Mouse (Mus musculus) liver, embryonic 14.5 days (tissue): Measurements from ENCODE around the gene Mcm9. TPM values are rescaled to one million over a fixed set of nuclear protein-coding genes. Genes with fewer than 3 reads are reported as not detected.

ENCODE experiments used
- ATAC-seq: fragments of 200-750 bp; cut with Nextera tagmentation; 2 replicates; pipeline ENCODE4 v1.8.0; 2017; ENCODE audit warnings: moderate number of reproducible peaks, mild to moderate bottlenecking, moderate library complexity; ENCODE audit not compliant: insufficient read depth
- DNase-seq, 3 experiments: peaks; one replicate each; pipeline ENCODE4 v3.0.0-alpha.2; 2012 to 2013; ENCODE audit warnings: low read depth in 3 of 3, low spot score in 3 of 3
- H3K27ac ChIP-seq: fragments of 300-500 bp; sonication (generic); 2 replicates; pipeline ENCODE4 v1.5.1; 2014; ENCODE audit warnings: moderate library complexity, mild to moderate bottlenecking, control low read depth, inconsistent platforms
- H3K27me3 ChIP-seq: fragments of 300-500 bp; sonication (generic); 2 replicates; pipeline ENCODE4 v1.6.1; 2014; ENCODE audit warnings: mild to moderate bottlenecking, low read length, moderate library complexity; ENCODE audit not compliant: control insufficient read depth, insufficient read depth
- H3K36me3 ChIP-seq: fragments of 300-500 bp; sonication (generic); replicated peaks from 2 replicates; pipeline ENCODE4 v1.6.1; 2014; ENCODE audit warnings: low read depth; ENCODE audit not compliant: control insufficient read depth, insufficient read depth
- H3K4me1 ChIP-seq, 2 experiments: fragments of 200-500 bp in 1 of 2; fragments of 300-500 bp in 1 of 2; sonication (generic) in 1 of 2; replicated peaks; 2 replicates each; pipeline ENCODE4 v1.6.1; 2012 to 2014; ENCODE audit warnings: antibody characterized with exemption in 1 of 2, inconsistent platforms in 1 of 2, low read length in 1 of 2; ENCODE audit not compliant: control insufficient read depth in 2 of 2, insufficient read depth in 2 of 2
- H3K4me2 ChIP-seq: fragments of 300-500 bp; sonication (generic); 2 replicates; pipeline ENCODE4 v1.6.1; 2014; ENCODE audit warnings: low read depth, mild to moderate bottlenecking, control low read depth, moderate library complexity
- H3K4me3 ChIP-seq, 2 experiments: fragments of 200-500 bp in 1 of 2; fragments of 300-500 bp in 1 of 2; sonication (generic) in 1 of 2; 2 replicates each; pipeline ENCODE4 v1.5.1; 2012 to 2014; ENCODE audit warnings: low read depth in 2 of 2, low read length in 2 of 2, mild to moderate bottlenecking in 2 of 2, control low read depth in 1 of 2, inconsistent platforms in 1 of 2, moderate library complexity in 1 of 2; ENCODE audit not compliant: insufficient read depth in 1 of 2
- H3K9ac ChIP-seq: fragments of 300-500 bp; sonication (generic); replicated peaks from 2 replicates; pipeline ENCODE4 v1.6.1; 2014; ENCODE audit warnings: mild to moderate bottlenecking, control low read depth, moderate library complexity
- H3K9me3 ChIP-seq: fragments of 300-500 bp; sonication (generic); 2 replicates; pipeline ENCODE4 v1.6.1; 2016; ENCODE audit warnings: low read length, mixed read lengths; ENCODE audit not compliant: control insufficient read depth
- CTCF ChIP-seq: IDR thresholded peaks from 2 replicates; pipeline ENCODE4 v1.5.1; 2016; ENCODE audit warnings: antibody characterized with exemption, low read depth, control low read depth
- EP300 ChIP-seq: IDR thresholded peaks from 2 replicates; pipeline ENCODE4 v1.6.1; 2016; ENCODE audit warnings: antibody characterized with exemption, low read depth
- WGBS: fragments of 180-500 bp; shearing (Covaris S2); extraction: QIAGEN DNeasy Blood & Tissue Kit; methylation state at CpG from one replicate; pipeline ENCODE4 v1.1.7; 2014; ENCODE audit not compliant: insufficient replicate concordance; 5-methylcytosine and 5-hydroxymethylcytosine counted together
- polyA plus RNA-seq, 2 experiments: library from polyadenylated mRNA; depleted of rRNA in 1 of 2; stranded (reverse) in 1 of 2; unstranded in 1 of 2; fragments of >200 nt; fragmentation: Nextera tagmentation in 1 of 2; extraction: Ambion mirVana in 1 of 2; gene quantifications; 2 replicates each; pipeline versions ENCODE4 v1.2.1 to v1.2.3; 2012 to 2014

The Mcm9 gene
- polyA plus RNA-seq, 2 experiments = 2.4 to 4.2 TPM

DNA sequence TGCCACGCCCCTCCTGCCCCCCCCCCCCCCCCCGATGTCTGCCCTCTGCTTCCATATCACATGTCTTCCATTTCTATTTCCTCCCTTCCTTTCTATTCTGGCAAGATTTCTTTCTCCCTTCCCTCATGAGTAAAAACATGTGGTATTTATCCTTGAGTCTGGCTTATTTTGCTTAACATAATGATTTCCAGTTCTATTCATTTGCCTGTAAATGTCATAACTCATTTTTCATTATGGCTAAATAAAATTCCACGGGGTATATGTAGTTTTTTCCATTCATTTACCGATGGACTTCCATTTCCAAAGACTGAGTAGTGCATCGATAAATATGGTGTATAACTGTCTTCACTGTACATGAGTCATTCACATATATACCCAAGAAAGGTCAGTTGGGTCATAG is 68.2 kb downstream of the Mcm9 start:
- Histone ChIP-seq H3K27ac (no peak overlapping the region), H3K9me3 (no peaks in the 10 kb centered on the region), H3K36me3 (no peaks in the 10 kb centered on the region), H3K4me3 (no peak overlapping the region), H3K9ac (no peak overlapping the region), H3K27me3 (no peaks in the 10 kb centered on the region), H3K4me2 (no peak overlapping the region), H3K4me1 (no peaks in the 10 kb centered on the region)
- TF ChIP-seq CTCF = no peak
- TF ChIP-seq EP300 = no peak
- no peak for ATAC-seq
- no peak for DNase-seq
- WGBS = 75% methylated on average over 4 of the region's 5 CpGs

DNA sequence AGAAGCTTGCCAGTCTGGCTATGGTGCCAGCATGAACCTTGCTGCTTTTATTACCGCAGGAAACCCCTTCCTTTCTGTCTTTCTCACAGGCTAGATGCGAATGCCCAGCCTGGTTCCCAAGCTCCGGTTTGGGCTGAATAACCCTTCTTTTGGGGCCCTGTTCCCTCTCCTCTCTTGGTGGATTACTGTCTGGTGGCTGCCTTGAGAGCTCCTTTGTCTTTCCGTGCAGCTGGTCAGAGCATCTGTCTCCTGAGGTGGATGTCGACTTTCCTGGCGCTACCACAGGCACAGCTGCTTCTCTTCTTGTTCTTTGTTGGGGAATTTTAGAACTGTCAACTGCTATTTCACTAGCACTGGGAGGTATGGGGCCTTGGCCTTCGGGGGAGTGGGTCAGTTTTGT is 92.6 kb downstream of the Mcm9 start:
- no peak overlapping the region for H3K27ac ChIP-seq
- ATAC-seq (no peak), DNase-seq (no peak)
- no peaks in the 10 kb centered on the region; the same call in 1 of the 2 replicates for H3K36me3 ChIP-seq
- 76% methylated on average over 7 of the region's 7 CpGs for WGBS
- no peak for TF ChIP-seq EP300
- H3K4me1 ChIP-seq = no peaks in the 10 kb centered on the region
- no peaks in the 10 kb centered on the region for H3K27me3 ChIP-seq
- H3K9me3 ChIP-seq = no peaks in the 10 kb centered on the region
- no peak overlapping the region for H3K4me3 ChIP-seq
- no peak overlapping the region for H3K9ac ChIP-seq
- no peak overlapping the region for H3K4me2 ChIP-seq

DNA sequence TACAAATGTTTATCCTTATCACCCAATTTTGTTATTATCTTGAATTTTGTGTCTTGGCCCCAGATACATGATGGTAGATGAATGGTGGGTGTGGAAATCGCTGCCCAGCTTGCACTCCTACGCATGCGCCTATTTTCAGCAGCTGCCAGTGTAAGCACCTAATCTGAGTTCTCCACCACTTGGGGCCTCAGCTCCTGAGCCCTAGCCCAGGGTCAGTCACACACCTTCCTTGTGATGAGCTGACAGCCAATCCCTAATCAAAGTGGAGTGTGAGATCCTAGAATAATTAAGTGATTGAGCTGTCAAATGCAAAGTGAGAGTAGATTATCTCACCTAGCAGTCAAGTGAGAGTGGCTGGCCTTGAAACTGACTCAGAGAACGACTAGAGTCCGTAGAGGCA is 97.9 kb downstream of the Mcm9 start:
- H3K4me2 ChIP-seq = no peak overlapping the region
- DNase-seq (no peak), ATAC-seq (no peak)
- no peaks in the 10 kb centered on the region for H3K36me3 ChIP-seq
- no peaks in the 10 kb centered on the region for H3K4me1 ChIP-seq
- WGBS = 60% methylated on average over 5 of the region's 5 CpGs
- TF ChIP-seq EP300 = no peak
- TF ChIP-seq CTCF = no peak
- H3K27me3 ChIP-seq = no peaks in the 10 kb centered on the region
- no peaks in the 10 kb centered on the region for H3K9me3 ChIP-seq
- no peak overlapping the region for H3K4me3 ChIP-seq
- H3K27ac ChIP-seq = no peak overlapping the region
- H3K9ac ChIP-seq = no peak overlapping the region

DNA sequence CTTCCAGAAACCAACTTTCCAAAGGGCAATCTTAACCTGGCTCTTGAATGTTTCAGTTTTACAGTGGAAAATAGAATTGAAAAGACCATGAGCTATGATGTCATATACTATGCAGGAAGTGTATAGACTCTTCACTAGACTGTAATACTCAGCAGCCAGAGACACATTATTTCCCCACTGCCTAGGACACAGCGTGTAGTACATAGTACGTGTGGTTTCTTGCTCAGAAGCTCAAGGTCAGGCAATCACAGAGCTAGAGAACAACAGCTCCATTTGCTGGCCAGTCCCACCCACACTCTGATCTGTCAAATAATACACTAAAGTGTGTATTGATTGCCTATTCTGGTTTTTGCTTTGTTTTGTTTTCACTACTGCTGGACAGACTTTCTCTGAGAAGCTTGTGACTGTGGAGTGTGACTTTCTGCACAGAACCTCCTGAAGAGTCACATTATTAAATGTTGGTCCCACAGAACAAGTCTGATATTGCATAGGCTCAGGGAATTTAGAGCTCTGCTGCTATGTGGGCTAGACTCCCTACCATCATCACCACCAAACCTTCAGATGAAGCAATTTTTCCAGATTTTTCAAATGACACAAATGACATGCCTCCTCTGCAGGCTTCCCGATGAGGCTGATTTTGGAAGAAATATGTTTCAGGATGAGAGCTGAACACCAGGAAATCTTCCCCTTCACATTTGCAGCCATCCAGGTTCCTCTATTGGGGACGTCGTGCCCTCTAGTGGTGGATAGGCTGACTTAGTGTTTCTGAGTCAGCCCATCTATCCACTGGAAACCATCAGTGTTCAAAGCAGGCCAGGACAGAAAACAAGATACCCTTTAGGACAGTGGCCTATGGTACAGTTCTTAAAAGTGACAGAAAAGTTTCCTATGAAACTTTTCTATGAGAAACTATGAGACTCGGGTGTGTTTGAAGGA is 102.1 kb downstream of the Mcm9 start:
- H3K4me1 ChIP-seq = no peaks in the 10 kb centered on the region
- no peak for DNase-seq
- ATAC-seq = no peak

DNA sequence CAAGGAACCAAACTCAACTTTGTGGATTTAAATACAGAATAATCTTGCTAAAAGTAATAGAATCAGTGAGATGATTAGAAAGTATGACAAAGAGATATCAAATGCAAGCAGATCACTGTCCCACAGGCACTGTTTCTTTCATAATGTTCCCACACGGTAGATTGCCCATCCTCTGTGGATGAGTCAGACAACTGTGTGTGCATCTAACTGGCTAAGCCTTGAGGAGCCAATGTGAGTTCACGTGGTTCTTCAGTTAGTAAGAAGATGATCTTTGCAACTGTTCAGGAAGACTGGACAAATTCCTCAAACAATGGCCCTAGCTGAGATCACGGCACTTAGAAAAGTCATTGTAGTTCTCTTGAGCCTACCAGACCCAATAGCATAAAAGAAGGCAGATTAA is 102.9 kb downstream of the Mcm9 start:
- Histone ChIP-seq H3K36me3 (no peaks in the 10 kb centered on the region), H3K9ac (no peak overlapping the region), H3K4me3 (no peak overlapping the region), H3K27me3 (no peaks in the 10 kb centered on the region), H3K4me2 (no peak overlapping the region), H3K4me1 (no peaks in the 10 kb centered on the region), H3K27ac (no peak overlapping the region), H3K9me3 (no peaks in the 10 kb centered on the region)
- WGBS = 53% methylated on average over 3 of the region's 3 CpGs
- DNase-seq (no peak), ATAC-seq (no peak)
- no peak for TF ChIP-seq EP300
- no peak for TF ChIP-seq CTCF

More for the DNA sequence above, 102.1 kb downstream of the Mcm9 start:
- no peak overlapping the region for H3K4me3 ChIP-seq
- WGBS = 27% methylated on average over 6 of the region's 6 CpGs
- H3K9me3 ChIP-seq = no peaks in the 10 kb centered on the region
- no peak overlapping the region for H3K27ac ChIP-seq
- no peak overlapping the region for H3K9ac ChIP-seq
- no peaks in the 10 kb centered on the region for H3K27me3 ChIP-seq
- H3K4me2 ChIP-seq = no peak overlapping the region
- no peaks in the 10 kb centered on the region for H3K36me3 ChIP-seq
- TF ChIP-seq EP300 = no peak
- peak; percentile 76 for TF ChIP-seq CTCF
